Mouse (Mus musculus): ENCODE data around the gene Slc22a4. TPM values are rescaled to one million over a fixed set of nuclear protein-coding genes. Genes with fewer than 3 reads are reported as not detected.
"Not testable (repeated sequence)": the region's sequence is repeated elsewhere in the genome, so short reads cannot be mapped to it uniquely, and the experiment has no call there.

The Slc22a4 gene
- polyA plus RNA-seq, 1 experiment from 2014 or later, result 13.4 TPM

DNA sequence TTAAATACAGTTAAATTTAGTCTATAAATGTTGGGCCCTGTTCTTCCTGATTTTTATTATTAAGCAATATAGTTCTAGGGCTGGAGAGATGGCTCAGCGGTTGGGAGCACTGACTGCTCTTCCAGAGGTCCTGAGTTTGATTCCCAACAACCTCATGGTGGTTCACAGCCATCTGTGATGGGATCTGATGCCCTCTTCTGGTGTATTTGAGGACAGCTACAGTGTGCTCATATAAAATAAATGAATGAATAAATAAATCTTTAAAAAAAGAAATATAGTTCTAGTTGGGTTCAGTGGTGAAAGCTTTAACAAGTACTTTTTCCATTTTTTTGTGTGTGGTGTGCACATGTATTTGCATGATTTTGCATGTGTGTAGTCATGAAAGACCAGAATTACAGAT, 38.7 kb downstream of the Slc22a4 start:
- H3K36me3 ChIP-seq (replicated peaks; ENCODE audit: insufficient read depth, low read length), result peaks cover 39% of the 10 kb centered on the region
- no peaks in the 10 kb centered on the region for H3K9me3 ChIP-seq (ENCODE audit: low read length)
- ATAC-seq, result no peak
- WGBS (ENCODE audit: insufficient replicate concordance), result 56% methylated on average over 1 of the region's 1 CpGs
- H3K27ac ChIP-seq (ENCODE audit: low read depth), result no peak overlapping the region
- TF ChIP-seq CTCF (IDR thresholded peaks at IDR 0.05; ENCODE audit: low read depth) (peak; percentile 38; the same call in 1 of the 2 replicates), EP300 (IDR thresholded peaks at IDR 0.05; ENCODE audit: low read depth) (no peak)
- no peak overlapping the region for H3K9ac ChIP-seq (replicated peaks)
- DNase-seq, result no peak
- H3K27me3 ChIP-seq (ENCODE audit: insufficient read depth, low read length), result no peaks in the 10 kb centered on the region
- H3K4me1 ChIP-seq (ENCODE audit: insufficient read depth), result no peaks in the 10 kb centered on the region
- no peak overlapping the region for H3K4me2 ChIP-seq (ENCODE audit: low read depth, low read length)
- no peak overlapping the region for H3K4me3 ChIP-seq (ENCODE audit: low read depth, low read length)

DNA sequence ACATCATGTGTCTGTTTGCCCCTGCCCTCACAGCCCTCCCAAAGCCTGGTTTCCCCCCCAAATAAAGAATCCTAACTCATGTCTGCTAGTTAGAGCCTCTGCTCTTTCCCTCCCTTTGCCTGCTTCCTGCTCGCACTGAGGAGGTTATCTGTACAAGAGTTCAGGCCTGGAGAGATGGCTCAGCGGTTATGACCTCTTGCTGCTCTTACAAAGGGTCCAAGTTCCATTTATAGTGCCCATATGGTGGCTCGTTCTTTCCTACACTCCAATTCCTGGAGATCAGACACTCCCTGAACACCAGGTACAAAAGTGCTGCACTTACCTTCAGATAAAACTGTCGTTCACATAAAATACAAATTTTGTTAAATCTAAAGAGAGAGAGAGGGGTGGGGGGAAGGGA, 39.8 kb downstream of the Slc22a4 start:
- Histone ChIP-seq H3K9ac (replicated peaks) (no peak overlapping the region), H3K27ac (ENCODE audit: low read depth) (no peak overlapping the region), H3K4me1 (ENCODE audit: insufficient read depth) (no peaks in the 10 kb centered on the region), H3K9me3 (ENCODE audit: low read length) (no peaks in the 10 kb centered on the region), H3K4me2 (ENCODE audit: low read depth, low read length) (no peak overlapping the region), H3K36me3 (replicated peaks; ENCODE audit: insufficient read depth, low read length) (peaks cover 40% of the 10 kb centered on the region), H3K4me3 (ENCODE audit: low read depth, low read length) (no peak overlapping the region), H3K27me3 (ENCODE audit: insufficient read depth, low read length) (no peaks in the 10 kb centered on the region)
- ATAC-seq, result no peak
- TF ChIP-seq CTCF (IDR thresholded peaks at IDR 0.05; ENCODE audit: low read depth) (no peak), EP300 (IDR thresholded peaks at IDR 0.05; ENCODE audit: low read depth) (no peak)
- no peak for DNase-seq
- WGBS (ENCODE audit: insufficient replicate concordance), result 72% methylated on average over 4 of the region's 4 CpGs

DNA sequence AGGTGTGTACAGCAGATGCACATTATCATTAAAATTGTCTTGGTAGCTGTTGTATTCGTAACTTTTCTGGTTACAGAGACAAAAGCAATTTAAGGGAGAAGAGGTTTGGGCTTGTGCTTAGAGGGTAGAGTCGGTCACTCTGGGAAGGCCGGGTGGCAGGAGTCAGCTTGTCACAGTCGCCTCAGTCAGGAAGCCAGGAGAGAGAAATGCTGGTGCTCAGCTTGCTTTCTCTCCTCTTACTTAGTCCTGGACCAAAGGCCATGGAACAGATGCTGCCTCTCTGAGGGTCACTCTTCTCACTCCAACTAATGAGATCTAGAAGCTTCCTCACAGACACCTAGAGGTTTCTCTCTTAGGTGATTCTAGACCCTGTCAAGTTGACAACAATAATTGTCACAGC, 46.5 kb downstream of the Slc22a4 start:
- Histone ChIP-seq H3K4me2 (ENCODE audit: low read depth, low read length) (no peak overlapping the region), H3K36me3 (replicated peaks; ENCODE audit: insufficient read depth, low read length) (peaks cover 15% of the 10 kb centered on the region), H3K9me3 (ENCODE audit: low read length) (no peaks in the 10 kb centered on the region), H3K9ac (replicated peaks) (no peak overlapping the region), H3K4me1 (ENCODE audit: insufficient read depth) (peaks cover 11% of the 10 kb centered on the region), H3K4me3 (ENCODE audit: low read depth, low read length) (no peak overlapping the region), H3K27me3 (ENCODE audit: insufficient read depth, low read length) (0 out of 2 replicates have a peak, but pooled peaks cover 2% of the 10 kb centered on the region), H3K27ac (ENCODE audit: low read depth) (no peak overlapping the region)
- 84% methylated on average over 4 of the region's 4 CpGs for WGBS (ENCODE audit: insufficient replicate concordance)
- TF ChIP-seq EP300 (IDR thresholded peaks at IDR 0.05; ENCODE audit: low read depth) (no peak), CTCF (IDR thresholded peaks at IDR 0.05; ENCODE audit: low read depth) (no peak)
- ATAC-seq, result no peak
- DNase-seq, result no peak

DNA sequence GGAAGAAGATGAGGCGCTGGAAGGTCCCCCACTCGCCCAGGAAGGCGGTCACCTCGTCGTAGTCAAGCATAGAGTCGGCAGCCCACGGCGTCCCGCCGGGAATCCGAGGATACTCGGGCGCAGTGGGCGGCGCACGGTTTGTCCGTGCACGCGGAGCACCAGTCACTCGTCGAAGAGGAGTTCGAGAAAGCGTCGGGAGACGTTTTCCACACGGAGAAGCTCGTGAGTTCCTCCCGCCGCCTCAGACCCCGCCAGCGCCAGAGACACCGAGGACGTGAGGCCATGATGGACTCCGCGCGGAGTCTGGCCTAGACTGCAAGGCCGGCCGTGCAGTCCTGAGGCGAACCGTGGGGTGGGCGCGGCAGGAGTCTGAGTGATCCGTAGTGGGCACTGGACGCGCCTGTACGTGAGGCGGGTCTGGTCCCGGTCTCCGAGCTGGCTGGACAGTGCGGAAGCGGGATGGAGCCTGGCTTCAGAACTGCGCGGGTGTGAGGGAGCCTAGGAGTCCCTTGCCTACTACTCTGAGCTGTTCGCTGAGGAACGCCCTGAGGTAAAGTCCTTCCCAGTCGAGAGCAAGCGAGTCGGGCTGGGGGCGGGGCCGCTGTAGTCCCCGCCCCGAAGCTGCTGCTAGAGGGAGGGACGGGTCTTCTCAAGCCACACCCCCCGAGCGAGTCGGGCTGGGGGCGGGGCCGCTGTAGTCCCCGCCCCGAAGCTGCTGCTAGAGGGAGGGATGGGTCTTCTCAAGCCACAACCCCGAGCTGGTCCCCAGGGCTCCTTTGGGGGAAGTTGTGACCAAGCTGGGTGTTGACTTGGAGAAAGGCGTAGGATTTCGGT, 47.9 kb downstream of the Slc22a4 start, which contains the start of gene Slc22a21:
Gene Slc22a21 (minus strand): TSS at position 545 of the 834 bp plus-strand sequence.
- Histone ChIP-seq H3K27ac (ENCODE audit: low read depth) (no peak within 1 kb of the TSS), H3K9me3 (ENCODE audit: low read length) (no peaks in the 10 kb centered on the region), H3K4me3 (ENCODE audit: low read depth, low read length) (peak within 1 kb of the TSS; percentile 59), H3K4me1 (ENCODE audit: insufficient read depth) (peaks cover 11% of the 10 kb centered on the region), H3K4me2 (ENCODE audit: low read depth, low read length) (peak within 1 kb of the TSS; percentile 98), H3K36me3 (replicated peaks; ENCODE audit: insufficient read depth, low read length) (peaks cover 10% of the 10 kb centered on the region; the same call in 1 of the 2 replicates), H3K9ac (replicated peaks) (peak within 1 kb of the TSS; percentile 67), H3K27me3 (ENCODE audit: insufficient read depth, low read length) (0 out of 2 replicates have a peak, but pooled peaks cover 2% of the 10 kb centered on the region)
- under 1% methylated on average over 72 of the region's 73 CpGs for WGBS (ENCODE audit: insufficient replicate concordance)
- ATAC-seq (peak; percentile 95), DNase-seq (peak; percentile 91)
- no peak for TF ChIP-seq EP300 (IDR thresholded peaks at IDR 0.05; ENCODE audit: low read depth)
- no peak for TF ChIP-seq CTCF (IDR thresholded peaks at IDR 0.05; ENCODE audit: low read depth)

DNA sequence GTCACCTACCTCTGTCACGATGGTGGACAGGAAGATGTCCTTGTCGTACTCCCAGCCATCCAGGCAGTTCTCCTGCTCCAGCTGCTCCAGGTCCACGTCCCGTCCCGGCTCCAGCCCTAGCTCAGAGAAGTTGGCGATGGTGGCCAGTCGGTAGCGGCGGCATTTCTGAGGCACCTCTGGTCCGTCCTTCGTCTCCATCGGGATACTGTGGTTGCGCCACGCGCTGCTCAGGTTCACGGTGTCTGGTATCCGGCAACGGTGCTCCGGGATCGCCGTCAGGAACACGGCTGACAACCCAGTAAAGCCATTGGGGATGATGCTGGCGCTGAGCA, 48.5 kb downstream of the Slc22a4 start:
- DNase-seq (peak; percentile 23), ATAC-seq (peak; percentile 7; the same call in 1 of the 2 replicates)
- peak overlapping the region; percentile 59 for H3K4me3 ChIP-seq (ENCODE audit: low read depth, low read length)
- peak overlapping the region; percentile 98 for H3K4me2 ChIP-seq (ENCODE audit: low read depth, low read length)
- H3K36me3 ChIP-seq (replicated peaks; ENCODE audit: insufficient read depth, low read length); H3K27ac ChIP-seq (ENCODE audit: low read depth); H3K27me3 ChIP-seq (ENCODE audit: insufficient read depth, low read length); H3K9me3 ChIP-seq (ENCODE audit: low read length): not testable (repeated sequence)
- H3K9ac ChIP-seq (replicated peaks), result peak overlapping the region; percentile 67
- WGBS (ENCODE audit: insufficient replicate concordance), result 3% methylated on average over 23 of the region's 23 CpGs
- peaks cover 11% of the 10 kb centered on the region for H3K4me1 ChIP-seq (ENCODE audit: insufficient read depth)

DNA sequence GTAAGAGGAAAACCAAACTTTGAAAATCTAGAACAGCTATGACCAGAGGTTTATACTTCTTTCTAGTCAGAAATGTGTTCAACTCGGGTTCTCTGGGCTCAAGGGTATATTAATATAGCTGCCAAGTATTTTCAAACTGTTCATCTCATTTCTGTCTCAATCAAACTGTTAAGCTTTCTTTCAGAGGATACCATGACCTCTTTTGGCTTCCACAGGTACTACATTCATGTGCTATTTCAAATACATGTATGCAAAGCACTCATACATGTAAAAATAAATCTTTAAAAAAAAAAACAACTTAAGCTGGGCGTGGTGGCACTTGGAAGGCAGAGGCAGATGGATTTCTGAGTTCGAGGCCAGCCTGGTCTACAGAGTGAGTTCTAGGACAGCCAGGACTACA, 50.2 kb downstream of the Slc22a4 start:
- H3K4me1 ChIP-seq (ENCODE audit: insufficient read depth), result peaks cover 11% of the 10 kb centered on the region
- H3K36me3 ChIP-seq (replicated peaks; ENCODE audit: insufficient read depth, low read length), result no peaks in the 10 kb centered on the region
- no peak overlapping the region for H3K9ac ChIP-seq (replicated peaks)
- no peak overlapping the region for H3K4me3 ChIP-seq (ENCODE audit: low read depth, low read length)
- no peak overlapping the region for H3K27ac ChIP-seq (ENCODE audit: low read depth)
- H3K4me2 ChIP-seq (ENCODE audit: low read depth, low read length), result no peak overlapping the region
- 0 out of 2 replicates have a peak, but pooled peaks cover 2% of the 10 kb centered on the region for H3K27me3 ChIP-seq (ENCODE audit: insufficient read depth, low read length)
- DNase-seq (no peak), ATAC-seq (no peak)
- no peak for TF ChIP-seq EP300 (IDR thresholded peaks at IDR 0.05; ENCODE audit: low read depth)
- peak; percentile 20; the same call in 1 of the 2 replicates for TF ChIP-seq CTCF (IDR thresholded peaks at IDR 0.05; ENCODE audit: low read depth)
- H3K9me3 ChIP-seq (ENCODE audit: low read length), result no peaks in the 10 kb centered on the region
- WGBS (ENCODE audit: insufficient replicate concordance), result 67% methylated on average over 3 of the region's 3 CpGs

Measured in liver, postnatal 0 days (tissue).